Mouse (Mus musculus) heart, embryonic 16.5 days (tissue): ENCODE results near the gene Phtf2. TPM values are rescaled to one million over a fixed set of nuclear protein-coding genes. Genes with fewer than 3 reads are reported as not detected.

Experiments used
- ATAC-seq: fragments of 200-750 bp; cut with Nextera tagmentation; replicated peaks from 2 replicates; pipeline ENCODE4 v1.8.0; 2017; ENCODE audit warnings: moderate number of reproducible peaks; ENCODE audit not compliant: insufficient read depth, low FRiP score; ENCODE audit errors: extremely low read depth
- H3K27ac ChIP-seq: fragments of 300-500 bp; sonication (generic); 2 replicates; pipeline ENCODE4 v1.5.1; 2014; ENCODE audit warnings: mild to moderate bottlenecking, low read length, control low read depth, moderate library complexity
- H3K27me3 ChIP-seq: fragments of 300-500 bp; sonication (generic); 2 replicates; pipeline ENCODE4 v1.6.1; 2014; ENCODE audit warnings: low read length, mixed read lengths; ENCODE audit not compliant: control insufficient read depth, insufficient read depth
- H3K36me3 ChIP-seq: fragments of 300-500 bp; sonication (generic); 2 replicates; pipeline ENCODE4 v1.6.1; 2014; ENCODE audit not compliant: control insufficient read depth, insufficient read depth
- H3K4me1 ChIP-seq: fragments of 300-500 bp; sonication (generic); 2 replicates; pipeline ENCODE4 v1.6.1; 2014; ENCODE audit warnings: low read length, mixed read lengths; ENCODE audit not compliant: control insufficient read depth, insufficient read depth
- H3K4me2 ChIP-seq: fragments of 300-500 bp; sonication (generic); 2 replicates; pipeline ENCODE4 v1.6.1; 2014; ENCODE audit warnings: low read depth, mild to moderate bottlenecking, control low read depth, low read length
- H3K4me3 ChIP-seq: fragments of 300-500 bp; sonication (generic); 2 replicates; pipeline ENCODE4 v1.5.1; 2014; ENCODE audit warnings: mild to moderate bottlenecking, control low read depth, low read length
- H3K9ac ChIP-seq: fragments of 300-500 bp; sonication (generic); 2 replicates; pipeline ENCODE4 v1.6.1; 2014; ENCODE audit warnings: low read length, control low read depth
- H3K9me3 ChIP-seq: fragments of 300-500 bp; sonication (generic); replicated peaks from 2 replicates; pipeline ENCODE4 v1.6.1; 2016; ENCODE audit warnings: low read length; ENCODE audit not compliant: control insufficient read depth
- WGBS: fragments of 180-500 bp; shearing (Covaris S2); extraction: QIAGEN DNeasy Blood & Tissue Kit; methylation state at CpG from one replicate; pipeline ENCODE4 v1.1.7; 2014; 5-methylcytosine and 5-hydroxymethylcytosine counted together
- polyA plus RNA-seq: library from polyadenylated mRNA; unstranded; fragments of >200 nt; fragmentation: Nextera tagmentation; extraction: Ambion mirVana; gene quantifications from 2 replicates; pipeline ENCODE4 v1.2.1, GENCODE M21; 2015

Phtf2 gene
- polyA plus RNA-seq, 1 experiment from 2014 or later, result 38.9 TPM

GRCm38 (mm10) chr5:20847010-20847409, 34.9 kb downstream of the Phtf2 start:
- ATAC-seq, result no peak

GRCm38 (mm10) chr5:20843816-20844215, 38.1 kb downstream of the Phtf2 start:
- H3K4me3 ChIP-seq, result no peak overlapping the region
- no peak for ATAC-seq
- WGBS, result 81% methylated on average over 2 of the region's 2 CpGs

More at GRCm38 (mm10) chr5:20847010-20847409, 34.9 kb downstream of the Phtf2 start:
- no peak overlapping the region for H3K27ac ChIP-seq
- H3K9me3 ChIP-seq, result no peaks in the 10 kb centered on the region
- 95% methylated on average over 2 of the region's 2 CpGs for WGBS
- H3K4me3 ChIP-seq, result no peak overlapping the region
- no peak overlapping the region for H3K4me2 ChIP-seq
- H3K9ac ChIP-seq, result no peak overlapping the region
- H3K36me3 ChIP-seq, result no peaks in the 10 kb centered on the region
- no peaks in the 10 kb centered on the region for H3K27me3 ChIP-seq
- peaks cover 2% of the 10 kb centered on the region; the same call in 1 of the 2 replicates for H3K4me1 ChIP-seq

GRCm38 (mm10) chr5:20843405-20843804, 38.5 kb downstream of the Phtf2 start:
- Histone ChIP-seq H3K36me3 (no peaks in the 10 kb centered on the region), H3K9ac (no peak overlapping the region), H3K4me1 (peaks cover 7% of the 10 kb centered on the region), H3K4me3 (no peak overlapping the region), H3K4me2 (no peak overlapping the region), H3K9me3 (no peaks in the 10 kb centered on the region), H3K27me3 (no peaks in the 10 kb centered on the region), H3K27ac (no peak overlapping the region)
- ATAC-seq, result no peak
- WGBS, result 59% methylated on average over 2 of the region's 3 CpGs

More at GRCm38 (mm10) chr5:20843816-20844215, 38.1 kb downstream of the Phtf2 start:
- Histone ChIP-seq H3K27ac (no peak overlapping the region), H3K9ac (no peak overlapping the region), H3K4me2 (no peak overlapping the region), H3K4me1 (peaks cover 7% of the 10 kb centered on the region), H3K27me3 (no peaks in the 10 kb centered on the region), H3K36me3 (no peaks in the 10 kb centered on the region), H3K9me3 (no peaks in the 10 kb centered on the region)

- WGBS, result 97% methylated on average over 1 of the region's 1 CpGs
- Histone ChIP-seq H3K27me3 (no peaks in the 10 kb centered on the region), H3K27ac (no peak overlapping the region), H3K36me3 (no peaks in the 10 kb centered on the region), H3K4me3 (no peak overlapping the region), H3K4me1 (peaks cover 5% of the 10 kb centered on the region; the same call in 1 of the 2 replicates), H3K4me2 (no peak overlapping the region), H3K9me3 (no peaks in the 10 kb centered on the region), H3K9ac (no peak overlapping the region)
- no peak for ATAC-seq
Measured at GRCm38 (mm10) chr5:20837082-20837481, 44.8 kb downstream of the Phtf2 start.

DNA sequence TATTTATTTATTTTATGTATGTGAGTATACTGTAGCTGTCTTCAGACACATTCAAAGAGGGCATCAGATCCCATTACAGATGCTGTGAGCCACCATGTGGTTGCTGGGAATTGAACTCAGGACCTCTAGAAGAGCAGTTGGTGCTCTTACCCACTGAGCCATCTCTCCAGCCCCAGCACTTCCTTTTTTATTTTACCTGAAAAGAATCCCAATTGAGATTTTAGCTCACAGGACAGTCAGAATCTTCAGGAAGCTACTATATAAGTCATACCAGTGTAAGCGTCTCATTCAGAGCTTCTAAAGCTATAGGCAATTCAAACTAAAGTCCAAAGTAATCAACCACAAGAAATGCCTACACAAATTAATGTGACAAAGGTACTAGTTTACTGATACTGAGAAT, 47.5 kb downstream of the Phtf2 start:
- no peaks in the 10 kb centered on the region for H3K27me3 ChIP-seq
- H3K36me3 ChIP-seq, result no peaks in the 10 kb centered on the region
- ATAC-seq, result no peak
- H3K27ac ChIP-seq, result no peak overlapping the region
- 97% methylated on average over 1 of the region's 1 CpGs for WGBS
- no peak overlapping the region for H3K9ac ChIP-seq
- H3K4me2 ChIP-seq, result no peak overlapping the region
- no peaks in the 10 kb centered on the region for H3K9me3 ChIP-seq
- no peak overlapping the region for H3K4me3 ChIP-seq
- H3K4me1 ChIP-seq, result peaks cover 5% of the 10 kb centered on the region; the same call in 1 of the 2 replicates

DNA sequence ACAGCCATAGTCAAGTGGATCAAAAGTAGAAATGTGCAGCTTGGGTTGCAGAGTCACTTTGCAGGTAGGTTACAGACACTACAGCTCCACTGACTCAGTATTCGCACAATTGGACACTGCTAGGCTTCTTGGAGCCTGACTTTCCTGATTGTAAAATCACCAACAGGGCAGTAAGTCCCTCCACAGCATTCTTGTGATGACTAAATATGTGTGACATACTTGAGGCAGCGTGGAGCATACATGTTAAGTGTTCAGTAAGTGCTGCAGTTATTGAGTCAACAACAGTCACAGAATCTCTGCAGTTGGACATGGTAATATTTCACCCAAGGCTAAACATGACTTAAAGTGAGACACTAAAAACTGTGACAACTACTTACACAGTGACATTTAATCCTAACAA, 50.5 kb downstream of the Phtf2 start:
- 65% methylated on average over 2 of the region's 2 CpGs for WGBS

GRCm38 (mm10) chr5:20830717-20831116, 51.2 kb downstream of the Phtf2 start:
- WGBS, result 39% methylated on average over 1 of the region's 1 CpGs
- Histone ChIP-seq H3K27me3 (no peaks in the 10 kb centered on the region), H3K27ac (no peak overlapping the region), H3K9ac (no peak overlapping the region), H3K36me3 (no peaks in the 10 kb centered on the region), H3K4me2 (no peak overlapping the region), H3K9me3 (no peaks in the 10 kb centered on the region), H3K4me1 (peaks cover 5% of the 10 kb centered on the region; the same call in 1 of the 2 replicates), H3K4me3 (no peak overlapping the region)
- ATAC-seq, result no peak

More for the DNA sequence above, 50.5 kb downstream of the Phtf2 start:
- no peaks in the 10 kb centered on the region for H3K9me3 ChIP-seq
- H3K4me3 ChIP-seq, result no peak overlapping the region
- no peaks in the 10 kb centered on the region for H3K36me3 ChIP-seq
- ATAC-seq, result no peak
- peaks cover 5% of the 10 kb centered on the region; the same call in 1 of the 2 replicates for H3K4me1 ChIP-seq
- H3K27ac ChIP-seq, result no peak overlapping the region
- H3K27me3 ChIP-seq, result no peaks in the 10 kb centered on the region
- H3K4me2 ChIP-seq, result no peak overlapping the region
- no peak overlapping the region for H3K9ac ChIP-seq

- H3K27ac ChIP-seq, result peak overlapping the region; percentile 61; the same call in 1 of the 2 replicates
- no peak overlapping the region for H3K4me3 ChIP-seq
- no peaks in the 10 kb centered on the region for H3K36me3 ChIP-seq
- WGBS, result 46% methylated on average over 1 of the region's 1 CpGs
- H3K9ac ChIP-seq, result no peak overlapping the region
- no peak for ATAC-seq
- H3K27me3 ChIP-seq, result no peaks in the 10 kb centered on the region
- H3K4me2 ChIP-seq, result no peak overlapping the region
- no peaks in the 10 kb centered on the region for H3K9me3 ChIP-seq
- peaks cover 15% of the 10 kb centered on the region for H3K4me1 ChIP-seq
Measured at GRCm38 (mm10) chr5:20821647-20822046, 60.3 kb downstream of the Phtf2 start.

GRCm38 (mm10) chr5:20821122-20821521, 60.8 kb downstream of the Phtf2 start:
- peak; percentile 37; the same call in 1 of the 2 replicates for ATAC-seq
- H3K27ac ChIP-seq, result 0 out of 2 replicates have a peak overlapping the region, but pooled peaks have one; percentile 32
- H3K4me2 ChIP-seq, result no peak overlapping the region

More at GRCm38 (mm10) chr5:20821122-20821521, 60.8 kb downstream of the Phtf2 start:
- no peak overlapping the region for H3K9ac ChIP-seq
- no peaks in the 10 kb centered on the region for H3K9me3 ChIP-seq
- H3K36me3 ChIP-seq, result no peaks in the 10 kb centered on the region
- H3K4me1 ChIP-seq, result peaks cover 15% of the 10 kb centered on the region
- H3K27me3 ChIP-seq, result no peaks in the 10 kb centered on the region
- H3K4me3 ChIP-seq, result no peak overlapping the region
